Mouse (Mus musculus): ENCODE data around the gene Wnt16.

DNA sequence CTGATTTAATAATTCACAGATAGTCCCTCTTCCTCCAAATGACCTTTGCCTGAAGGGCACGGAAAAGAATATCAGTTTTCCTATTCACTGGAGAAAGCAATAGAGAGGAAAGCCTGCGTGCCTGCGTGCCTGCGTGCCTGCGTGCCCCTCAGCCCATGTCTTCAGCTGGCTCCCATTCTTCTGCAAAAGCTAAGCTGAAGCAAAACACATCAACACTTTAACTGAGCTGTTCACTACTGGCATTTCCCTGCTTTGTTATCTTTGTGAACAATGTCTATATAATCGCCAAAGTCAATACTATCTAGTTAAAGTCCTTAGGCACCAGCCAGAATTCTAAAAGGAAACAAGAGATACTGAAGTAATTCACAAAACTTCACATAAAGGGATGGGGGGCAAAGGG is 56.4 kb downstream of the Wnt16 start:
- no peak for TF ChIP-seq POLR2A (IDR thresholded peaks at IDR 0.05; ENCODE audit: insufficient read length, low read depth)
- TF ChIP-seq MYOG (IDR thresholded peaks at IDR 0.05; ENCODE audit: control insufficient read depth in 1 of 3, insufficient read depth in 1 of 3, insufficient read length in 2 of 3, low read depth in 2 of 3): no peak
- no peak for TF ChIP-seq USF1 (IDR thresholded peaks at IDR 0.05; ENCODE audit: low read depth)
- no peak for TF ChIP-seq MAX (IDR thresholded peaks at IDR 0.05; ENCODE audit: low read depth)
- TF ChIP-seq CEBPB (IDR thresholded peaks at IDR 0.05; ENCODE audit: insufficient read depth, poor library complexity, severe bottlenecking): no peak
- no peak for TF ChIP-seq MYOD1 (IDR thresholded peaks at IDR 0.05; ENCODE audit: control insufficient read depth in 1 of 3, insufficient read length in 2 of 3, low read depth in 2 of 3)
- TF ChIP-seq TCF12 (IDR thresholded peaks at IDR 0.05; ENCODE audit: insufficient read depth, poor library complexity, severe bottlenecking): no peak
- TF ChIP-seq POLR2AphosphoS2 (IDR thresholded peaks at IDR 0.05; ENCODE audit: insufficient read length, low read depth): no peak
- TF ChIP-seq E2F4 (IDR thresholded peaks at IDR 0.05; ENCODE audit: insufficient read depth): no peak
- no peak for TF ChIP-seq TCF3 (IDR thresholded peaks at IDR 0.05; ENCODE audit: insufficient read length, low read depth)
- no peak for TF ChIP-seq REST (IDR thresholded peaks at IDR 0.05; ENCODE audit: insufficient read depth, insufficient read length)

Data from myocyte (in vitro differentiated cells).